Mouse (Mus musculus) layer of hippocampus, adult 9-10 months (tissue): ENCODE data around the gene Fstl4.

Source experiments
- DNase-seq: peaks from one replicate; pipeline ENCODE4 v3.0.0; 2022; ENCODE audit warnings: low spot score

The Fstl4 gene

GRCm38 (mm10) chr11:52773073-52773472, 8.6 kb downstream of the Fstl4 start:
- no peak for DNase-seq

GRCm38 (mm10) chr11:52775291-52775690, 10.9 kb downstream of the Fstl4 start:
- DNase-seq: no peak

- DNase-seq: no peak
Measured at GRCm38 (mm10) chr11:52782426-52782825, 18.0 kb downstream of the Fstl4 start.

- DNase-seq: peak; percentile 18
Measured at GRCm38 (mm10) chr11:52794331-52794730, 29.9 kb downstream of the Fstl4 start.

- no peak for DNase-seq
Measured at GRCm38 (mm10) chr11:52809542-52809941, 45.1 kb downstream of the Fstl4 start.

GRCm38 (mm10) chr11:52816004-52816403, 51.6 kb downstream of the Fstl4 start:
- no peak for DNase-seq

GRCm38 (mm10) chr11:52820336-52820905, 56.0 kb downstream of the Fstl4 start:
- no peak for DNase-seq

- no peak for DNase-seq
Measured at GRCm38 (mm10) chr11:52826591-52826990, 62.2 kb downstream of the Fstl4 start.

GRCm38 (mm10) chr11:52831631-52832310, 67.3 kb downstream of the Fstl4 start:
- DNase-seq: no peak

GRCm38 (mm10) chr11:52832311-52832675, 67.9 kb downstream of the Fstl4 start:
- no peak for DNase-seq

GRCm38 (mm10) chr11:52848691-52849090, 84.3 kb downstream of the Fstl4 start:
- no peak for DNase-seq

- DNase-seq: no peak
Measured at GRCm38 (mm10) chr11:52850071-52850470, 85.6 kb downstream of the Fstl4 start.

GRCm38 (mm10) chr11:52872846-52873512, 108.5 kb downstream of the Fstl4 start:
- no peak for DNase-seq

- DNase-seq: no peak
Measured at GRCm38 (mm10) chr11:52875916-52876765, 111.7 kb downstream of the Fstl4 start.

- DNase-seq: no peak
Measured at GRCm38 (mm10) chr11:52877662-52878061, 113.2 kb downstream of the Fstl4 start.

GRCm38 (mm10) chr11:52879958-52880357, 115.5 kb downstream of the Fstl4 start:
- DNase-seq: no peak

- no peak for DNase-seq
Measured at GRCm38 (mm10) chr11:52886559-52887303, 122.3 kb downstream of the Fstl4 start.

- no peak for DNase-seq
Measured at GRCm38 (mm10) chr11:52888150-52888549, 123.7 kb downstream of the Fstl4 start.

- DNase-seq: no peak
Measured at GRCm38 (mm10) chr11:52889527-52889926, 125.1 kb downstream of the Fstl4 start.

GRCm38 (mm10) chr11:52890156-52890555, 125.7 kb downstream of the Fstl4 start:
- no peak for DNase-seq

GRCm38 (mm10) chr11:52904101-52904500, 139.7 kb downstream of the Fstl4 start:
- DNase-seq: no peak

GRCm38 (mm10) chr11:52910788-52911187, 146.4 kb downstream of the Fstl4 start:
- no peak for DNase-seq
